Mouse (Mus musculus) midbrain, embryonic 15.5 days (tissue): Measurements from ENCODE around the gene BC067074. TPM values are rescaled to one million over a fixed set of nuclear protein-coding genes. Genes with fewer than 3 reads are reported as not detected.
"Not testable (repeated sequence)": the region's sequence is repeated elsewhere in the genome, so short reads cannot be mapped to it uniquely, and the experiment has no call there.

ENCODE experiments used
- ATAC-seq: fragments of 200-750 bp; cut with Nextera tagmentation; replicated peaks from 2 replicates; pipeline ENCODE4 v1.8.0; 2017; ENCODE audit warnings: moderate TSS enrichment
- H3K27ac ChIP-seq: fragments of 300-500 bp; sonication (generic); 2 replicates; pipeline ENCODE4 v1.5.1; 2015; ENCODE audit warnings: mild to moderate bottlenecking, inconsistent platforms
- H3K27me3 ChIP-seq: fragments of 300-500 bp; sonication (generic); replicated peaks from 2 replicates; pipeline ENCODE4 v1.6.1; 2015; ENCODE audit warnings: inconsistent platforms
- H3K36me3 ChIP-seq: fragments of 300-500 bp; sonication (generic); replicated peaks from 2 replicates; pipeline ENCODE4 v1.6.1; 2015; ENCODE audit warnings: inconsistent platforms
- H3K4me1 ChIP-seq: fragments of 300-500 bp; sonication (generic); 2 replicates; pipeline ENCODE4 v1.6.1; 2015; ENCODE audit warnings: inconsistent platforms
- H3K4me2 ChIP-seq: fragments of 300-500 bp; sonication (generic); 2 replicates; pipeline ENCODE4 v1.6.1; 2015; ENCODE audit warnings: inconsistent platforms, mild to moderate bottlenecking, moderate library complexity
- H3K4me3 ChIP-seq: fragments of 300-500 bp; sonication (generic); 2 replicates; pipeline ENCODE4 v1.5.1; 2015; ENCODE audit warnings: mild to moderate bottlenecking, inconsistent platforms
- H3K9ac ChIP-seq: fragments of 300-500 bp; sonication (generic); 2 replicates; pipeline ENCODE4 v1.6.1; 2015; ENCODE audit warnings: mild to moderate bottlenecking, inconsistent platforms
- H3K9me3 ChIP-seq: fragments of 300-500 bp; sonication (generic); 2 replicates; pipeline ENCODE4 v1.6.1; 2016; ENCODE audit warnings: inconsistent platforms
- WGBS: fragments of 180-500 bp; shearing (Covaris S2); methylation state at CpG from one replicate; pipeline ENCODE4 v1.1.7; 2015; ENCODE audit warnings: mixed read lengths; 5-methylcytosine and 5-hydroxymethylcytosine counted together
- polyA plus RNA-seq: library from polyadenylated mRNA; unstranded; fragments of >200 nt; fragmentation: Nextera tagmentation; extraction: Ambion mirVana; gene quantifications from 2 replicates; pipeline ENCODE4 v1.2.1, GENCODE M21; 2015

The BC067074 gene
- polyA plus RNA-seq, 1 experiment from 2014 or later, result 0.77 TPM

- ATAC-seq, H3K36me3 ChIP-seq, H3K9me3 ChIP-seq, H3K4me3 ChIP-seq, H3K4me1 ChIP-seq, H3K4me2 ChIP-seq, H3K9ac ChIP-seq, H3K27ac ChIP-seq, H3K27me3 ChIP-seq: not testable (repeated sequence)
These were observed 89.8 kb downstream of the BC067074 start for GRCm38 (mm10) chr13:113382770-113383169.

GRCm38 (mm10) chr13:113393386-113393785, 100.4 kb downstream of the BC067074 start:
- 99% methylated on average over 6 of the region's 6 CpGs for WGBS
- H3K4me3 ChIP-seq, result no peak overlapping the region
- no peak overlapping the region for H3K9ac ChIP-seq
- H3K36me3 ChIP-seq, result no peaks in the 10 kb centered on the region
- no peak overlapping the region for H3K27ac ChIP-seq
- no peaks in the 10 kb centered on the region for H3K4me1 ChIP-seq
- H3K27me3 ChIP-seq, result no peaks in the 10 kb centered on the region
- ATAC-seq, result no peak
- no peak overlapping the region for H3K4me2 ChIP-seq
- no peaks in the 10 kb centered on the region for H3K9me3 ChIP-seq

- H3K4me3 ChIP-seq, result no peak overlapping the region
- no peak overlapping the region for H3K9ac ChIP-seq
- no peak for ATAC-seq
- H3K4me2 ChIP-seq, result no peak overlapping the region
- WGBS, result 82% methylated on average over 15 of the region's 15 CpGs
- H3K4me1 ChIP-seq, result no peaks in the 10 kb centered on the region
- no peaks in the 10 kb centered on the region for H3K36me3 ChIP-seq
- no peaks in the 10 kb centered on the region for H3K27me3 ChIP-seq
- H3K9me3 ChIP-seq, result no peaks in the 10 kb centered on the region
- H3K27ac ChIP-seq, result no peak overlapping the region
These were observed 101.6 kb downstream of the BC067074 start for GRCm38 (mm10) chr13:113394591-113394990.

DNA sequence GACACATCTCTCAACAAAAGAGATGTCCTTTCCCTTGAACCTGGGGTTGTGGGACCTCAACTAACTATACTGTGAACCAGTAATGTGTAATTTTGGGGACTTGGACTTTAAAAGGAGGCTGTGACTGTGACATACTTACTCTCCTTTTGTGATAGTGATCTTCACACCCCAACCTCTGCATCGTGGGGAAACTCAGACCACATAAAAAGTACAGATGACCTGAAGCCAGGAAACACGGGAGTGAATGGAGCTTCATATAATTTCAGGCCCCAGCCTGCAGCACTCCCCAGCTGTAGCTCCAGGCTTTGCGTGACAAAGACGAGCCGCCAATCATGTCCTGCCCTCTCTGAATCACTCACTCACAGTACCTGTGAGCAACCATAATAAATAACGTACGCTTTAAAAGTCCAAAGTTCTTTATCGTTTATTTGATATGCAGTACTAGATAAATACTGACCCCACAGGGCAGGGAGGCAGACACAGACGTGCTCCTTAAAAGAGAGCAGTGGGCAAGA, 104.1 kb downstream of the BC067074 start:
- Histone ChIP-seq H3K9ac (no peak overlapping the region), H3K4me2 (no peak overlapping the region), H3K27me3 (no peaks in the 10 kb centered on the region), H3K36me3 (no peaks in the 10 kb centered on the region), H3K27ac (no peak overlapping the region), H3K4me3 (no peak overlapping the region), H3K4me1 (no peaks in the 10 kb centered on the region), H3K9me3 (no peaks in the 10 kb centered on the region)
- ATAC-seq, result no peak
- 84% methylated on average over 9 of the region's 9 CpGs for WGBS

GRCm38 (mm10) chr13:113401373-113402010, 108.5 kb downstream of the BC067074 start:
- Histone ChIP-seq H3K9me3 (no peaks in the 10 kb centered on the region), H3K4me1 (no peaks in the 10 kb centered on the region), H3K9ac (no peak overlapping the region), H3K4me3 (no peak overlapping the region), H3K27ac (no peak overlapping the region), H3K4me2 (no peak overlapping the region), H3K36me3 (no peaks in the 10 kb centered on the region), H3K27me3 (no peaks in the 10 kb centered on the region)
- WGBS, result 91% methylated on average over 4 of the region's 4 CpGs
- ATAC-seq, result no peak

- Histone ChIP-seq H3K27ac (no peak overlapping the region), H3K4me1 (no peaks in the 10 kb centered on the region), H3K36me3 (no peaks in the 10 kb centered on the region), H3K27me3 (no peaks in the 10 kb centered on the region), H3K4me2 (no peak overlapping the region), H3K4me3 (no peak overlapping the region), H3K9me3 (no peaks in the 10 kb centered on the region), H3K9ac (no peak overlapping the region)
- 90% methylated on average over 6 of the region's 6 CpGs for WGBS
- no peak for ATAC-seq
These were observed 110.7 kb downstream of the BC067074 start for GRCm38 (mm10) chr13:113403706-113404105.

DNA sequence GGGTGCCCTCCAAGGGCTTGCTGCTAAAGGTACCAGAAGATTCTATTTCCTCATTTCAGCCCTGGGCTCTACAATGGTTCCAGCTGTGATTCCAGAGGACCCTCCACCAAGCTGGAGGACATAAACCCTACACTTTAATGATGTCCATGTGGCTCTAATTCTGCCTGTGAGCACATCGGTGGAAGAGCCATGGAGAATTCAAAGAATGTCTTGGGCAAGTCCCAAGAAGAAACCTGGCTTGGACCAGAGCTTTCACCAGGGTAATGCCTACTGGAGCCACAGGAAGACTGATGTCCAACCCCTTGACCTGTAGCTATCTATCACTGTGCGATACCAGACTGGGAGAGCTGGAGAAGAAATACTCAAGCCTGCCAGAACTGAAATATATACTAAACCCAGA, 111.2 kb downstream of the BC067074 start:
- Histone ChIP-seq H3K36me3 (no peaks in the 10 kb centered on the region), H3K27me3 (no peaks in the 10 kb centered on the region), H3K4me1 (no peaks in the 10 kb centered on the region), H3K9me3 (no peaks in the 10 kb centered on the region), H3K9ac (no peak overlapping the region), H3K27ac (no peak overlapping the region), H3K4me3 (no peak overlapping the region), H3K4me2 (no peak overlapping the region)
- no peak for ATAC-seq
- 91% methylated on average over 2 of the region's 2 CpGs for WGBS

DNA sequence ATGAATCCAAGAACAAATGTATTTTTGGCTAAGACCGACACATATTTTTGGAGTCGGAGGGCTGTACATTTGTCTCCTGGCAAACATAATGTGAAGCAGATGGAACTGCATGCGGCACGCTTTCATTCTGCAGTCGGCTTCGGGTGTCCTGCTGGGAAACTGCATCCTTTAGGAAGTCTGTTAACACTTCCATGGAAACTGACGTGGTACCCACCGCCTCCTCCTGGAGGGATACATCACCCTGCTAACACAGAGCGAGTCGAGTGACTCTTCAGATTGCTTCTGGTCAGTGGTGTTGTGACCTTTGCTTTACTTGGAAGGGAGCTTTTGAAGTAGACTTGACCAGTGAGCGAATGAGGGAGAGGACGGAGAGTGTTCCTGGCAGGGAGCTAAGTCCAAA, 117.0 kb downstream of the BC067074 start:
- 50% methylated on average over 12 of the region's 12 CpGs for WGBS
- H3K36me3 ChIP-seq, result no peaks in the 10 kb centered on the region
- no peak overlapping the region for H3K4me2 ChIP-seq
- no peak overlapping the region for H3K4me3 ChIP-seq
- no peak overlapping the region for H3K27ac ChIP-seq
- no peaks in the 10 kb centered on the region for H3K9me3 ChIP-seq
- no peak for ATAC-seq
- H3K27me3 ChIP-seq, result no peaks in the 10 kb centered on the region
- H3K9ac ChIP-seq, result no peak overlapping the region
- H3K4me1 ChIP-seq, result no peaks in the 10 kb centered on the region

DNA sequence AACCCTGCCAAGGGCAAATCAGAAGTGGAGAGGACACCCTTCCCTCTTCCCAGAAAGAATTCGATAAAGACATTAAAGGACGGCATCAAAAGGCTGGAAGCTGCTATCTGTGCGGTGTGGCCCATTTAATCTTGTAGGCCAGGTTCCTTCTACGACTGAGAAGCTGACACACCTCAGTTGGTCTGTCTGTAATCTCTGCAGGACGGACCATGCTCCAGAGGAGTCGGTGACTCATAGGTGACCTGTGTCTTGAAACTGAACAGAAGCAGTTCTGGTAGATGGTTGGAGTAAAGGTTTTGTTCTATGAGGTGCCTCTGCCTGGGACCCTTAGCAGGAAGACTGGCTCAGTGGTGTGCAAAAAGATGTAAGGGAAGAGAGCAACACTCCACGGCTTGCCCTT, 122.6 kb downstream of the BC067074 start:
- no peak; the same call in 1 of the 2 replicates for ATAC-seq
- 0 out of 2 replicates have a peak, but pooled peaks cover 6% of the 10 kb centered on the region for H3K4me1 ChIP-seq
- no peaks in the 10 kb centered on the region for H3K9me3 ChIP-seq
- no peaks in the 10 kb centered on the region for H3K36me3 ChIP-seq
- H3K4me3 ChIP-seq, result no peak overlapping the region
- no peak overlapping the region for H3K4me2 ChIP-seq
- WGBS, result 84% methylated on average over 7 of the region's 7 CpGs
- no peak overlapping the region for H3K27ac ChIP-seq
- H3K27me3 ChIP-seq, result no peaks in the 10 kb centered on the region
- no peak overlapping the region for H3K9ac ChIP-seq

GRCm38 (mm10) chr13:113416986-113417385, 124.0 kb downstream of the BC067074 start:
- Histone ChIP-seq H3K9ac (no peak overlapping the region), H3K4me2 (no peak overlapping the region), H3K4me3 (no peak overlapping the region), H3K27me3 (no peaks in the 10 kb centered on the region), H3K4me1 (0 out of 2 replicates have a peak, but pooled peaks cover 6% of the 10 kb centered on the region), H3K27ac (no peak overlapping the region), H3K36me3 (no peaks in the 10 kb centered on the region), H3K9me3 (no peaks in the 10 kb centered on the region)
- 96% methylated on average over 4 of the region's 4 CpGs for WGBS
- no peak for ATAC-seq

- 45% methylated on average over 9 of the region's 9 CpGs for WGBS
These were observed 125.0 kb downstream of the BC067074 start for GRCm38 (mm10) chr13:113417757-113418483.

DNA sequence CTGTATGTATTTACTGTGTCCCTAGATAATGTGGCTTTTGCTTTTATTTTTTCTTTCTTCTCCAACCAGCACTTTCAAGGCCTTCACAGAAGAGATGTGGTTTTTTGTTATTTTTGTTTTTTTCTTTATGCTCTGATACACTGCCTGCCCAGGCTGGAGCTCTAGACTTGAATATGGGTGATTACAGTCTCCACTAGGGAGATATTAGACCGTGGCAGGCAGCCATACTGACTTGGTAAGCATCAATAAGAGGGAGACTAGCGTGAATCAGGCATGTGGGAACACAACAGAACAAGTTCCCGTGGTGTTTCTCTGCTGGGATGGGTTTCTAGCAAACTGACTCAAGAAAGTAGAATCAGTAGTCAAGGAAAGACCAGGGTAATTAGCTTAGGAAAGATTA, 125.7 kb downstream of the BC067074 start:
- no peaks in the 10 kb centered on the region for H3K9me3 ChIP-seq
- 69% methylated on average over 3 of the region's 3 CpGs for WGBS
- H3K9ac ChIP-seq, result no peak overlapping the region
- no peak overlapping the region for H3K27ac ChIP-seq
- no peak overlapping the region for H3K4me2 ChIP-seq
- 0 out of 2 replicates have a peak, but pooled peaks cover 6% of the 10 kb centered on the region for H3K4me1 ChIP-seq
- no peaks in the 10 kb centered on the region for H3K36me3 ChIP-seq
- no peak overlapping the region for H3K4me3 ChIP-seq
- no peaks in the 10 kb centered on the region for H3K27me3 ChIP-seq
- ATAC-seq, result no peak

More at GRCm38 (mm10) chr13:113417757-113418483, 125.0 kb downstream of the BC067074 start:
- no peak overlapping the region for H3K9ac ChIP-seq
- no peaks in the 10 kb centered on the region for H3K36me3 ChIP-seq
- H3K9me3 ChIP-seq, result no peaks in the 10 kb centered on the region
- no peak for ATAC-seq
- 0 out of 2 replicates have a peak, but pooled peaks cover 6% of the 10 kb centered on the region for H3K4me1 ChIP-seq
- H3K27ac ChIP-seq, result no peak overlapping the region
- H3K4me3 ChIP-seq, result no peak overlapping the region
- no peak overlapping the region for H3K4me2 ChIP-seq
- no peaks in the 10 kb centered on the region for H3K27me3 ChIP-seq
